Mouse (Mus musculus) stomach, embryonic 14.5 days (tissue): Measurements from ENCODE around the gene Ralgps2. TPM values are rescaled to one million over a fixed set of nuclear protein-coding genes. Genes with fewer than 3 reads are reported as not detected.

Experiments used
- ATAC-seq: fragments of 200-750 bp; cut with Nextera tagmentation; 2 replicates; pipeline ENCODE4 v1.8.0; 2017; ENCODE audit warnings: low read depth, moderate TSS enrichment; ENCODE audit not compliant: insufficient number of reproducible peaks, insufficient read depth, low FRiP score
- H3K27ac ChIP-seq: fragments of 300-500 bp; sonication (generic); 2 replicates; pipeline ENCODE4 v1.5.1; 2014; ENCODE audit warnings: mild to moderate bottlenecking, low read length, moderate library complexity, mixed read lengths
- H3K27me3 ChIP-seq: fragments of 300-500 bp; sonication (generic); 2 replicates; pipeline ENCODE4 v1.6.1; 2014; ENCODE audit warnings: low read length, control low read depth, mixed read lengths; ENCODE audit not compliant: control insufficient read depth, insufficient read depth
- H3K36me3 ChIP-seq: fragments of 300-500 bp; sonication (generic); 2 replicates; pipeline ENCODE4 v1.6.1; 2014; ENCODE audit warnings: mild to moderate bottlenecking, control low read depth, low read length, moderate library complexity, mixed read lengths; ENCODE audit not compliant: control insufficient read depth, insufficient read depth
- H3K4me1 ChIP-seq: fragments of 300-500 bp; sonication (generic); 2 replicates; pipeline ENCODE4 v1.6.1; 2014; ENCODE audit warnings: low read length, control low read depth, mixed read lengths; ENCODE audit not compliant: control insufficient read depth, insufficient read depth
- H3K4me2 ChIP-seq: fragments of 300-500 bp; sonication (generic); replicated peaks from 2 replicates; pipeline ENCODE4 v1.6.1; 2014; ENCODE audit warnings: low read depth, low read length, control low read depth
- H3K4me3 ChIP-seq: fragments of 300-500 bp; sonication (generic); 2 replicates; pipeline ENCODE4 v1.5.1; 2014; ENCODE audit warnings: low read depth, low read length, control low read depth
- H3K9ac ChIP-seq: fragments of 300-500 bp; sonication (generic); replicated peaks from 2 replicates; pipeline ENCODE4 v1.6.1; 2014; ENCODE audit warnings: low read depth, mild to moderate bottlenecking, control low read depth, low read length, moderate library complexity, mixed read lengths
- H3K9me3 ChIP-seq: fragments of 300-500 bp; sonication (generic); 2 replicates; pipeline ENCODE4 v1.6.1; 2016; ENCODE audit warnings: low read depth, low read length, control low read depth; ENCODE audit not compliant: control insufficient read depth
- WGBS: fragments of 180-500 bp; shearing (Covaris S2); extraction: QIAGEN DNeasy Blood & Tissue Kit; methylation state at CpG from one replicate; pipeline ENCODE4 v1.1.7; 2014; 5-methylcytosine and 5-hydroxymethylcytosine counted together
- polyA plus RNA-seq: library from polyadenylated mRNA; unstranded; fragments of >200 nt; fragmentation: Nextera tagmentation; extraction: Ambion mirVana; gene quantifications from 2 replicates; pipeline ENCODE4 v1.2.1, GENCODE M21; 2014

The Ralgps2 gene
- polyA plus RNA-seq, 1 experiment from 2014 or later: 55.1 TPM

GRCm38 (mm10) chr1:156922921-156923320, 16.5 kb downstream of the Ralgps2 start:
- ATAC-seq: no peak

GRCm38 (mm10) chr1:156921290-156921994, 18.0 kb downstream of the Ralgps2 start:
- Histone ChIP-seq H3K4me3 (no peak overlapping the region), H3K4me2 (no peak overlapping the region), H3K9ac (no peak overlapping the region), H3K36me3 (no peaks in the 10 kb centered on the region), H3K27ac (no peak overlapping the region; the same call in 1 of the 2 replicates), H3K4me1 (no peaks in the 10 kb centered on the region; the same call in 1 of the 2 replicates), H3K9me3 (no peaks in the 10 kb centered on the region), H3K27me3 (no peaks in the 10 kb centered on the region)
- ATAC-seq: no peak
- 63% methylated on average over 12 of the region's 12 CpGs for WGBS

More at GRCm38 (mm10) chr1:156922921-156923320, 16.5 kb downstream of the Ralgps2 start:
- H3K4me3 ChIP-seq: no peak overlapping the region
- H3K36me3 ChIP-seq: no peaks in the 10 kb centered on the region
- no peaks in the 10 kb centered on the region; the same call in 1 of the 2 replicates for H3K4me1 ChIP-seq
- 80% methylated on average over 6 of the region's 6 CpGs for WGBS
- H3K4me2 ChIP-seq: no peak overlapping the region
- no peak overlapping the region for H3K9ac ChIP-seq
- H3K9me3 ChIP-seq: no peaks in the 10 kb centered on the region
- H3K27ac ChIP-seq: no peak overlapping the region
- no peaks in the 10 kb centered on the region for H3K27me3 ChIP-seq

GRCm38 (mm10) chr1:156917460-156917859, 22.0 kb downstream of the Ralgps2 start:
- ATAC-seq: no peak
- Histone ChIP-seq H3K4me3 (no peak overlapping the region), H3K9me3 (no peaks in the 10 kb centered on the region), H3K27me3 (no peaks in the 10 kb centered on the region), H3K9ac (no peak overlapping the region), H3K27ac (no peak overlapping the region), H3K4me1 (no peaks in the 10 kb centered on the region; the same call in 1 of the 2 replicates), H3K4me2 (no peak overlapping the region), H3K36me3 (no peaks in the 10 kb centered on the region)
- 13% methylated on average over 3 of the region's 3 CpGs for WGBS

- ATAC-seq: no peak
- H3K4me2 ChIP-seq: no peak overlapping the region
- H3K9me3 ChIP-seq: no peaks in the 10 kb centered on the region
- H3K9ac ChIP-seq: no peak overlapping the region
- no peak overlapping the region for H3K27ac ChIP-seq
- H3K36me3 ChIP-seq: no peaks in the 10 kb centered on the region
- no peaks in the 10 kb centered on the region for H3K27me3 ChIP-seq
- H3K4me1 ChIP-seq: no peaks in the 10 kb centered on the region
- WGBS: 75% methylated on average over 3 of the region's 3 CpGs
- H3K4me3 ChIP-seq: no peak overlapping the region
Measured at GRCm38 (mm10) chr1:156916361-156916760, 23.1 kb downstream of the Ralgps2 start.

GRCm38 (mm10) chr1:156914942-156915341, 24.5 kb downstream of the Ralgps2 start:
- ATAC-seq: no peak
- Histone ChIP-seq H3K36me3 (no peaks in the 10 kb centered on the region), H3K27ac (no peak overlapping the region), H3K9ac (no peak overlapping the region), H3K4me1 (no peaks in the 10 kb centered on the region), H3K4me2 (no peak overlapping the region), H3K27me3 (no peaks in the 10 kb centered on the region), H3K4me3 (no peak overlapping the region), H3K9me3 (no peaks in the 10 kb centered on the region)
- 64% methylated on average over 5 of the region's 5 CpGs for WGBS

- ATAC-seq: no peak
- 86% methylated on average over 6 of the region's 6 CpGs for WGBS
- H3K4me2 ChIP-seq: no peak overlapping the region
- no peak overlapping the region for H3K4me3 ChIP-seq
- H3K36me3 ChIP-seq: no peaks in the 10 kb centered on the region
- no peaks in the 10 kb centered on the region for H3K4me1 ChIP-seq
- H3K9ac ChIP-seq: no peak overlapping the region
- H3K27me3 ChIP-seq: no peaks in the 10 kb centered on the region
- H3K9me3 ChIP-seq: no peaks in the 10 kb centered on the region
- H3K27ac ChIP-seq: no peak overlapping the region
Measured at GRCm38 (mm10) chr1:156913190-156913589, 26.2 kb downstream of the Ralgps2 start.

GRCm38 (mm10) chr1:156910948-156911347, 28.5 kb downstream of the Ralgps2 start:
- Histone ChIP-seq H3K27me3 (no peaks in the 10 kb centered on the region), H3K36me3 (peaks cover 4% of the 10 kb centered on the region; the same call in 1 of the 2 replicates), H3K4me2 (no peak overlapping the region), H3K4me1 (no peaks in the 10 kb centered on the region), H3K9me3 (no peaks in the 10 kb centered on the region), H3K9ac (no peak overlapping the region), H3K4me3 (no peak overlapping the region), H3K27ac (no peak overlapping the region)
- no peak for ATAC-seq
- WGBS: 74% methylated on average over 2 of the region's 2 CpGs

- Histone ChIP-seq H3K36me3 (peaks cover 4% of the 10 kb centered on the region; the same call in 1 of the 2 replicates), H3K27me3 (no peaks in the 10 kb centered on the region), H3K9me3 (no peaks in the 10 kb centered on the region), H3K27ac (no peak overlapping the region), H3K4me2 (no peak overlapping the region), H3K4me3 (no peak overlapping the region), H3K4me1 (no peaks in the 10 kb centered on the region), H3K9ac (no peak overlapping the region)
- no peak for ATAC-seq
Measured at GRCm38 (mm10) chr1:156909866-156910265, 29.6 kb downstream of the Ralgps2 start.

- WGBS: 86% methylated on average over 4 of the region's 4 CpGs
- Histone ChIP-seq H3K36me3 (peaks cover 4% of the 10 kb centered on the region; the same call in 1 of the 2 replicates), H3K4me3 (no peak overlapping the region), H3K4me1 (no peaks in the 10 kb centered on the region), H3K9ac (no peak overlapping the region), H3K27ac (no peak overlapping the region), H3K4me2 (no peak overlapping the region), H3K27me3 (no peaks in the 10 kb centered on the region), H3K9me3 (no peaks in the 10 kb centered on the region)
- ATAC-seq: no peak
Measured at GRCm38 (mm10) chr1:156909265-156909664, 30.2 kb downstream of the Ralgps2 start.
